Mouse (Mus musculus) heart, adult 9 months (tissue): Measurements from ENCODE around the gene Xrn1.
"Not testable (repeated sequence)": the region's sequence is repeated elsewhere in the genome, so short reads cannot be mapped to it uniquely, and the experiment has no call there.

Experiments used
- DNase-seq, 2 experiments: peaks; one replicate each; pipeline ENCODE4 v3.0.0; 2022; ENCODE audit warnings: low spot score in 2 of 2

The Xrn1 gene

GRCm38 (mm10) chr9:96051501-96051900 lies 96.9 kb downstream of the Xrn1 start:
- no peak for DNase-seq

DNA sequence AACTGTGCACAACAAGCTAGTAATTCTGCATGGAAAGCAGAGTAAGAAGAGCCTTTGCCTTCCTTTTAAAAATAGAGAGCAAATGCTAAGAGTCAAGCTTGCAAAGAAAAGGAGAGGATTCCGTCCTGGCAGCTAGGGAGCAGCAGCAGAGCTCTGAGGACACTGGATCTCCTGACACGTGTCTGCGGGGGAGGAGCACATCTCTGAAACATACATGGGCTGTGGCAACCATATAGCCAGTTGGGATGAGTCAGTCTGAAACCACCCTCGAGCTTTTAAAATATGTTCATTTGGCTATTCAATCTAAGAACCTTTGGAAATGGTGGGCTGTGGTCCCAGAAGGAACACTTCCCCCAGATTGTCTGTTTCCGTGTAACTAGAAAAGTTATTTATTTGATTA lies 100.3 kb downstream of the Xrn1 start:
- no peak for DNase-seq

- DNase-seq, result no peak
These were observed 102.1 kb downstream of the Xrn1 start for GRCm38 (mm10) chr9:96056417-96057223.

DNA sequence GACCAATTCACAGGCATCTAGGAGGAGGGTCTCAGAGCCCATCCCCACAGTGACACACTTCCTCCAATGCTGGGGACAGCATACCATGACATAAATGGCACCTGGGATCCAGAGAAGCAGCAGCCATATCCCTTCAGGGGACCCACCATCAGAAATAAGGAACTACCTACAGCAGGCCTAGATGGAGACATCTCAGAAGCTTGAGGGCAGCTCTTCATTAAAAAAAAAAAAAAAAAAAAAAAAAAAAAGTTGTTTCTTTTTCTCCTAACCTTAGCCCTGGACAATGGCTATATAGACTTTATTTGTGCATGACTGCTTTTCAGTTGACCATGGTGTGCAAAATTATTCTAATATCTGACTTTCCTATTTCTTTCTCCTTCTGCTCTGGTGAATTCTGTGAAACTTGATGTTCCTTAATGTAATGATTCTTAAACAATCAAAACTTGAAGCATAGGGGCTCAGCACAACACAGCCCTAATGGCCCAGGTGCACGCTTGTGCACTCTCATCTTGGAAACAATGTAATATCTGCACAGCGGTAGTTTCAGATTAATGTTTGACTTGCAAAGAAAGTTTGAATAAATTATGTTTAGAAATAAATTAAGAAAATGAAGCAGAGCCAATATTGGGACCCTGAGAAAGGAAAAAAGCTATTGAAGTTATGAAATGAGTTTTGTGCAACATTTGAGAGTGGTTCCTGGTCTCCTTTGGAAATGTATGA lies 108.7 kb downstream of the Xrn1 start:
- no peak for DNase-seq

GRCm38 (mm10) chr9:96063803-96064475 lies 109.4 kb downstream of the Xrn1 start:
- no peak for DNase-seq

GRCm38 (mm10) chr9:96067507-96067906 lies 112.9 kb downstream of the Xrn1 start:
- no peak for DNase-seq

DNA sequence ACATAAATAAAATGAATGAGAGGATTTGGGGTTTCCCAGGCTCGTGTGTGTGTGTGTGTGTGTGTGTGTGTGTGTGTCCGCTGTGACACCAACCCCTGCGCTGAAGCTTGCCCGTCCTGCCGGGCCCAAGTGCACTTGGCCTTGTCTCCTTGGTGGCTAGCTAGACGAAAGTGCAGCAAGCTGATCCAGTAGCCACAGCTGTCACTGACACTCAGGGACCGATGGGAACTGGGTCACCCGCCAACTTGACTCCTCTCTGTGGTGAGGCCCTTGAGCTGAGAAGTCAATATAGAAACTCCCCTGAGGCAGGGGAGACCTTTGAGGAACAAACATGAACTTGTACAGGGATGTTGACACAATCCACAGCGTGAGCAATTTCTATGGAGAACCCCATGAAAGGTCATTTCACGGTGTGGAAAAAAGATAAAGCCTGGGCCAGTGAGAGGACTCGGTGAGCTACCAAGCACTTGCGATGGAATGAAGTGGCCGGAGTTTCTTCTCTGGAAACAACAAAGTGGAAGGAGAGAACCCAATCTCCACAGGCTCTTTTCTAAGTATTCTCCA lies 124.3 kb downstream of the Xrn1 start:
- DNase-seq, result no peak

- no peak for DNase-seq
These were observed 130.7 kb downstream of the Xrn1 start for GRCm38 (mm10) chr9:96085293-96085692.

DNA sequence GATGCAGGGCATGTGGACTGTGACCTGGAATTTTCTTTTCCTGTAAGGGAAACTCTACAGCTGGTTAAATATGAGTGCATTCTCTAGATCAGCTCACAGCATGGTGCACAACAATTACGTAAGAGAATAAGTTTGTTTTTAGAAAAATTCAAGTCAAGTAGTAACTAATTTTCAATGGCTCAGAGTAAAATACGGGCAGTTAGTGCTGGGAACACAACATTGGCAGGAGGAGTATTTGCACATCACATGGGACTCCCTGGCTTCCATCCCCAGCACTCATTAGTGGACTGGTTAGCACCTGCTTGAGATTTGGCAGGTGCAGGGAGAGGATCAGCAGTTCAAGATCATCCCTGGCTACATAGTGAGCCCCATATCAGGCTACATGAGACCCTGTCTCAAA lies 133.1 kb downstream of the Xrn1 start:
- DNase-seq, result no peak

- DNase-seq, result not testable (repeated sequence)
These were observed 133.9 kb downstream of the Xrn1 start for GRCm38 (mm10) chr9:96088456-96088855.

GRCm38 (mm10) chr9:96092637-96093036 lies 138.1 kb downstream of the Xrn1 start:
- not testable (repeated sequence) for DNase-seq

GRCm38 (mm10) chr9:96093221-96093620 lies 138.7 kb downstream of the Xrn1 start:
- DNase-seq, result no peak

DNA sequence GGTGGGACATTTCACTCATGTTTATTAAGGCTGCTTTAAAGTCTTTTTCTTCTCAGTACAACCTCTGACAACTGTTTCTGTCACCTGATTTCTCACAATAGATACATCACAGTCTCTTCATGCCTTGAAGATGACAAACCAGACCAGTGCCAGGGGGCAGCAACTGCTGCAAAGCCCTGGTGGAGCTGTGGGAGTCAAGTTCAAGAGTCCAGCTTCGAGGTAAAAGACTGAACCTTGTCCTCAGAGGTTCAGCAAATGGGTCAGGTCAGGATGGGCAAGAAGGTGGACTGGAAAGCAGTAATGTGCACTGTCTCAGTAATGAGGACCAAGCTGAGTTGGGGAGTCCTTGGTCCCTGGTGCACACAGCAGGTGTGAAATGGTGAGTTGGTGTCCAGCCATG lies 139.8 kb downstream of the Xrn1 start:
- no peak for DNase-seq

GRCm38 (mm10) chr9:96095192-96095591 lies 140.6 kb downstream of the Xrn1 start:
- DNase-seq, result no peak

DNA sequence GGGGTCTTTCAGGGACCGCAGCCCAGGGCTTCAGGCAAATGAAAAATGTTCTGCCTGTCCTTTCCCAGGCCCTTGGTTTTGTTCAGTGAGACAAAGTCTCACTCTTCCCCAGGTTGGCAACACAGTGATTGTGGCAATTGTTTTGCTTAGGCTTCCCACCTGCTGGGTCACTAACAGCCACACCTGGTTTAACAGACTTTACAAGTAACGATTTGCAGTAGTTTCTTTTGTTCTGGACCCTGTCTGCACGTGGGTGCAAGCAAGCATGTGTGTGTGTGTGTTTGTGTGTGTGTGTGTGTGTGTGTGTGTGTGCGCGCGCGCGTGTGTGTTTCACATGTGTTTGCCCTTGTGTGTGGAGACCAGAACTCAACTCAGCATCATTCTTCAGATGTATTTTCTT lies 148.3 kb downstream of the Xrn1 start:
- no peak for DNase-seq
